Mouse (Mus musculus) lung, embryonic 14.5 days (tissue): ENCODE measurements at regions not wholly inside any gene's neighbourhood (a gene's known extent, or its start where the extent isn't known, plus 50 kb on each side); places are given as distances from the start of the nearest gene placed in this dataset.
A peak's percentile ranks its signal among the peaks of the same experiment; 100 is the strongest.

Source experiments
- ATAC-seq: fragments of 200-750 bp; cut with Nextera tagmentation; 2 replicates; pipeline ENCODE4 v1.8.0; 2017; ENCODE audit warnings: mild to moderate bottlenecking, moderate TSS enrichment, moderate library complexity; ENCODE audit not compliant: insufficient read depth
- DNase-seq: peaks from one replicate; pipeline ENCODE4 v3.0.0-alpha.2; 2015
- H3K27ac ChIP-seq: fragments of 300-500 bp; sonication (generic); 2 replicates; pipeline ENCODE4 v1.5.1; 2014; ENCODE audit warnings: low read depth, mild to moderate bottlenecking, moderate library complexity
- H3K27me3 ChIP-seq: fragments of 300-500 bp; sonication (generic); 2 replicates; pipeline ENCODE4 v1.6.1; 2014; ENCODE audit warnings: low read length, control low read depth; ENCODE audit not compliant: insufficient read depth
- H3K36me3 ChIP-seq: fragments of 300-500 bp; sonication (generic); 2 replicates; pipeline ENCODE4 v1.6.1; 2014; ENCODE audit warnings: control low read depth; ENCODE audit not compliant: insufficient read depth
- H3K4me1 ChIP-seq: fragments of 300-500 bp; sonication (generic); 2 replicates; pipeline ENCODE4 v1.6.1; 2014; ENCODE audit warnings: antibody characterized with exemption, control low read depth; ENCODE audit not compliant: insufficient read depth
- H3K4me2 ChIP-seq: fragments of 300-500 bp; sonication (generic); 2 replicates; pipeline ENCODE4 v1.6.1; 2014; ENCODE audit warnings: mild to moderate bottlenecking
- H3K4me3 ChIP-seq: fragments of 300-500 bp; sonication (generic); 2 replicates; pipeline ENCODE4 v1.5.1; 2014; ENCODE audit warnings: low read depth, low read length
- H3K9ac ChIP-seq: fragments of 300-500 bp; sonication (generic); 2 replicates; pipeline ENCODE4 v1.6.1; 2014
- H3K9me3 ChIP-seq: fragments of 300-500 bp; sonication (generic); 2 replicates; pipeline ENCODE4 v1.6.1; 2016; ENCODE audit warnings: low read depth, low read length, control low read depth
- CTCF ChIP-seq: IDR thresholded peaks from 2 replicates; pipeline ENCODE4 v1.5.1; 2016; ENCODE audit warnings: antibody characterized with exemption, low read depth
- WGBS: fragments of 180-500 bp; shearing (Covaris S2); extraction: QIAGEN DNeasy Blood & Tissue Kit; methylation state at CpG from one replicate; pipeline ENCODE4 v1.1.7; 2014; 5-methylcytosine and 5-hydroxymethylcytosine counted together

- no peak overlapping the region for H3K27ac ChIP-seq
- no peak for TF ChIP-seq CTCF
- no peak for ATAC-seq
- no peaks in the 10 kb centered on the region for H3K4me1 ChIP-seq
- H3K36me3 ChIP-seq: no peaks in the 10 kb centered on the region
- WGBS: 85% methylated on average over 12 of the region's 12 CpGs
- no peaks in the 10 kb centered on the region for H3K9me3 ChIP-seq
- H3K9ac ChIP-seq: no peak overlapping the region
- DNase-seq: no peak
- H3K4me3 ChIP-seq: no peak overlapping the region
- no peak overlapping the region for H3K4me2 ChIP-seq
- H3K27me3 ChIP-seq: no peaks in the 10 kb centered on the region
Measured at GRCm38 (mm10) chr1:176359992-176360724, 85.0 kb upstream of the Pld5 start.

GRCm38 (mm10) chr1:176355342-176355741, 80.2 kb upstream of the Pld5 start:
- H3K9me3 ChIP-seq: no peaks in the 10 kb centered on the region
- no peak overlapping the region for H3K4me2 ChIP-seq
- WGBS: 53% methylated on average over 12 of the region's 12 CpGs
- no peak for DNase-seq
- no peak overlapping the region for H3K27ac ChIP-seq
- no peaks in the 10 kb centered on the region for H3K27me3 ChIP-seq
- no peak for TF ChIP-seq CTCF
- no peak overlapping the region for H3K9ac ChIP-seq
- no peaks in the 10 kb centered on the region for H3K4me1 ChIP-seq
- ATAC-seq: no peak
- H3K36me3 ChIP-seq: no peaks in the 10 kb centered on the region
- no peak overlapping the region for H3K4me3 ChIP-seq

- Histone ChIP-seq H3K27ac (no peak overlapping the region), H3K4me2 (no peak overlapping the region), H3K4me3 (no peak overlapping the region), H3K9ac (no peak overlapping the region), H3K9me3 (no peaks in the 10 kb centered on the region), H3K27me3 (no peaks in the 10 kb centered on the region), H3K36me3 (no peaks in the 10 kb centered on the region), H3K4me1 (no peaks in the 10 kb centered on the region)
- no peak for DNase-seq
- 48% methylated on average over 1 of the region's 1 CpGs for WGBS
- no peak for TF ChIP-seq CTCF
- no peak for ATAC-seq
Measured at GRCm38 (mm10) chr1:176354898-176355297, 79.8 kb upstream of the Pld5 start.

GRCm38 (mm10) chr1:176352706-176353105, 77.6 kb upstream of the Pld5 start:
- no peak for ATAC-seq
- Histone ChIP-seq H3K27me3 (no peaks in the 10 kb centered on the region), H3K9ac (no peak overlapping the region), H3K4me1 (no peaks in the 10 kb centered on the region), H3K4me3 (no peak overlapping the region), H3K9me3 (no peaks in the 10 kb centered on the region), H3K4me2 (no peak overlapping the region), H3K36me3 (no peaks in the 10 kb centered on the region), H3K27ac (no peak overlapping the region)
- TF ChIP-seq CTCF: no peak
- 74% methylated on average over 3 of the region's 3 CpGs for WGBS
- DNase-seq: no peak

- Histone ChIP-seq H3K4me2 (no peak overlapping the region), H3K36me3 (no peaks in the 10 kb centered on the region), H3K9ac (no peak overlapping the region), H3K9me3 (no peaks in the 10 kb centered on the region), H3K4me3 (no peak overlapping the region), H3K27ac (no peak overlapping the region), H3K27me3 (no peaks in the 10 kb centered on the region), H3K4me1 (no peaks in the 10 kb centered on the region)
- 34% methylated on average over 2 of the region's 2 CpGs for WGBS
- no peak for TF ChIP-seq CTCF
- DNase-seq (no peak), ATAC-seq (no peak)
Measured at GRCm38 (mm10) chr1:176349909-176350495, 74.9 kb upstream of the Pld5 start.

- Histone ChIP-seq H3K4me1 (no peaks in the 10 kb centered on the region), H3K27me3 (no peaks in the 10 kb centered on the region), H3K27ac (no peak overlapping the region), H3K4me2 (no peak overlapping the region), H3K9me3 (no peaks in the 10 kb centered on the region), H3K36me3 (no peaks in the 10 kb centered on the region), H3K4me3 (no peak overlapping the region), H3K9ac (no peak overlapping the region)
- no peak for TF ChIP-seq CTCF
- DNase-seq: no peak
- ATAC-seq: no peak
- 76% methylated on average over 3 of the region's 3 CpGs for WGBS
Measured at GRCm38 (mm10) chr1:176348129-176348528, 73.0 kb upstream of the Pld5 start.

- Histone ChIP-seq H3K9me3 (no peaks in the 10 kb centered on the region), H3K4me3 (no peak overlapping the region), H3K36me3 (no peaks in the 10 kb centered on the region), H3K9ac (no peak overlapping the region), H3K4me2 (no peak overlapping the region), H3K27me3 (no peaks in the 10 kb centered on the region), H3K27ac (no peak overlapping the region), H3K4me1 (no peaks in the 10 kb centered on the region)
- TF ChIP-seq CTCF: peak; percentile 31; the same call in 1 of the 2 replicates
- DNase-seq: no peak
- WGBS: 71% methylated on average over 3 of the region's 3 CpGs
- ATAC-seq: no peak
Measured at GRCm38 (mm10) chr1:176331344-176331743, 56.2 kb upstream of the Pld5 start.
